In genomic region chr2:168260900-168261299, GRCm38 (mm10) we compare ENCODE assay signal across 18 mouse cellular contexts. TPM values are rescaled to one million over a fixed set of nuclear protein-coding genes. Genes with fewer than 3 reads are reported as not detected.
DNase-seq lines count a peak whose midpoint lies in the region.
"Had no signal": no experiment of that assay in that cellular context is flagged by ENCODE, and none has a peak within 500 bp of the region (broad histone marks: within the 10 kb centered on the region; RNA-seq: fewer than 3 reads in every experiment).

No protein-coding gene starts in this region.

- DNase-seq in layer of hippocampus, adult 11-12 months (ENCODE audit: low spot score), result peak; percentile 75
- no peak for DNase-seq in layer of hippocampus, adult 9-10 months (ENCODE audit: low spot score)
- peak; percentile 61 to 75 for DNase-seq in frontal cortex, adult 2 months (ENCODE audit: extremely low spot score in 1 of 2, low spot score in 1 of 2)
- DNase-seq in layer of hippocampus, postnatal 14 days (ENCODE audit: low spot score in 2 of 2), result peak; percentile 46 to 49
- DNase-seq in right cerebral cortex, adult 2 months (ENCODE audit: low spot score in 2 of 2), result peak; percentile 74 to 87
- no peak for DNase-seq in retina, postnatal 1 day
- DNase-seq in lung, postnatal 14 days, result no peak
- no peak for DNase-seq in urinary bladder, postnatal 10 days (ENCODE audit: low spot score)
- DNase-seq: adrenal gland, adult 8-10 months; cerebellum, adult 11 months; cerebellum, postnatal 36 days; forebrain, postnatal 0 days; gastrocnemius, postnatal 36 days; heart, postnatal 10 days; liver; lung, adult 18-20 months; lung, postnatal 4 days; thymus, adult 2 months had no signal

RNA-seq across cellular contexts. Expression of gene Kcng1, which starts 20.6 kb away (rescaled TPM):
- polyA plus RNA-seq in frontal cortex, adult 2 months (2012; rRNA removed), result 11.2 and 12.4 TPM in 2 replicates
- total RNA-seq in layer of hippocampus, postnatal 14 days (2021), result 10 to 100 TPM; 33.0 to 41.3 TPM

RNA-seq across cellular contexts. Expression of gene Mocs3, which starts 30.5 kb away (rescaled TPM):
- 11.8 and 13.0 TPM in 2 replicates for polyA plus RNA-seq in frontal cortex, adult 2 months (2012; rRNA removed)
- 10 to 100 TPM; 16.7 to 17.4 TPM for total RNA-seq in layer of hippocampus, postnatal 14 days (2021)

RNA-seq across cellular contexts. Expression of gene Dpm1, which starts 30.5 kb away (rescaled TPM):
- 21.8 and 24.6 TPM in 2 replicates for polyA plus RNA-seq in frontal cortex, adult 2 months (2012; rRNA removed)
- 10 to 100 TPM; 64.3 to 70.6 TPM for total RNA-seq in layer of hippocampus, postnatal 14 days (2021)

RNA-seq across cellular contexts. Expression of gene Gm20716, which starts 30.7 kb away (rescaled TPM):
- polyA plus RNA-seq in frontal cortex, adult 2 months (2012; rRNA removed), result 39.3 and 41.5 TPM in 2 replicates
- total RNA-seq in layer of hippocampus, postnatal 14 days (2021), result 10 to 100 TPM; 25.6 to 29.5 TPM

RNA-seq across cellular contexts. Expression of gene Adnp, which starts 54.0 kb away (rescaled TPM):
- polyA plus RNA-seq in frontal cortex, adult 2 months (2012; rRNA removed), result 33.8 and 43.5 TPM in 2 replicates
- total RNA-seq in layer of hippocampus, postnatal 14 days (2021), result 10 to 100 TPM; 99.3 to 99.9 TPM

Comparison
In these comparisons a context has a peak if more than half of its experiments do, and no peak if none do; other contexts are left out.
1. DNase-seq: peak in layer of hippocampus, adult 11-12 months (single experiment), frontal cortex, adult 2 months (2 of 2), layer of hippocampus, postnatal 14 days (2 of 2) and right cerebral cortex, adult 2 months (2 of 2); none in layer of hippocampus, adult 9-10 months (single experiment), retina, postnatal 1 day (single experiment), lung, postnatal 14 days (single experiment) and urinary bladder, postnatal 10 days (single experiment).